Mouse (Mus musculus) liver, embryonic 15.5 days (tissue): Measurements from ENCODE around the gene Rbp3. TPM values are rescaled to one million over a fixed set of nuclear protein-coding genes. Genes with fewer than 3 reads are reported as not detected.

Experiments used
- ATAC-seq: fragments of 200-750 bp; cut with Nextera tagmentation; 2 replicates; pipeline ENCODE4 v1.8.0; 2017; ENCODE audit warnings: moderate number of reproducible peaks, mild to moderate bottlenecking, moderate library complexity; ENCODE audit not compliant: insufficient read depth
- H3K27ac ChIP-seq: fragments of 300-500 bp; sonication (generic); replicated peaks from 2 replicates; pipeline ENCODE4 v1.5.1; 2015; ENCODE audit warnings: mild to moderate bottlenecking, inconsistent platforms
- H3K27me3 ChIP-seq: fragments of 300-500 bp; sonication (generic); 2 replicates; pipeline ENCODE4 v1.6.1; 2015; ENCODE audit warnings: mild to moderate bottlenecking, inconsistent platforms
- H3K36me3 ChIP-seq: fragments of 300-500 bp; sonication (generic); replicated peaks from 2 replicates; pipeline ENCODE4 v1.6.1; 2015; ENCODE audit warnings: moderate library complexity, mild to moderate bottlenecking, inconsistent platforms
- H3K4me1 ChIP-seq: fragments of 300-500 bp; sonication (generic); replicated peaks from 2 replicates; pipeline ENCODE4 v1.6.1; 2015; ENCODE audit warnings: inconsistent platforms
- H3K4me2 ChIP-seq: fragments of 300-500 bp; sonication (generic); 2 replicates; pipeline ENCODE4 v1.6.1; 2015; ENCODE audit warnings: moderate library complexity, mild to moderate bottlenecking, inconsistent platforms
- H3K4me3 ChIP-seq: fragments of 300-500 bp; sonication (generic); replicated peaks from 2 replicates; pipeline ENCODE4 v1.5.1; 2015; ENCODE audit warnings: mild to moderate bottlenecking, inconsistent platforms
- H3K9ac ChIP-seq: fragments of 300-500 bp; sonication (generic); 2 replicates; pipeline ENCODE4 v1.6.1; 2015; ENCODE audit warnings: moderate library complexity, mild to moderate bottlenecking, inconsistent platforms
- H3K9me3 ChIP-seq: fragments of 300-500 bp; sonication (generic); replicated peaks from 2 replicates; pipeline ENCODE4 v1.6.1; 2016; ENCODE audit warnings: inconsistent platforms
- WGBS: fragments of 180-500 bp; shearing (Covaris S2); methylation state at CpG from one replicate; pipeline ENCODE4 v1.1.7; 2015; ENCODE audit warnings: mixed read lengths; ENCODE audit not compliant: insufficient replicate concordance; 5-methylcytosine and 5-hydroxymethylcytosine counted together
- polyA plus RNA-seq: library from polyadenylated mRNA; unstranded; fragments of >200 nt; fragmentation: Nextera tagmentation; extraction: Ambion mirVana; gene quantifications from 2 replicates; pipeline ENCODE4 v1.2.1, GENCODE M21; 2015

The Rbp3 gene
- polyA plus RNA-seq, 1 experiment from 2014 or later: 0.07 TPM

- Histone ChIP-seq H3K27ac (no peak overlapping the region), H3K4me1 (no peaks in the 10 kb centered on the region), H3K27me3 (no peaks in the 10 kb centered on the region), H3K9me3 (no peaks in the 10 kb centered on the region), H3K4me3 (no peak overlapping the region), H3K36me3 (no peaks in the 10 kb centered on the region), H3K4me2 (no peak overlapping the region), H3K9ac (no peak overlapping the region)
- WGBS: 25% methylated on average over 9 of the region's 9 CpGs
- ATAC-seq: no peak
Measured at GRCm38 (mm10) chr14:33939117-33939516, 14.7 kb upstream of the Rbp3 start.

- WGBS: 50% methylated on average over 8 of the region's 8 CpGs
- H3K9me3 ChIP-seq: no peaks in the 10 kb centered on the region
- no peaks in the 10 kb centered on the region for H3K27me3 ChIP-seq
- no peak within 1 kb of the TSS for H3K9ac ChIP-seq
- no peak within 1 kb of the TSS for H3K4me3 ChIP-seq
- no peak within 1 kb of the TSS for H3K27ac ChIP-seq
- H3K4me2 ChIP-seq: no peak within 1 kb of the TSS
- no peaks in the 10 kb centered on the region for H3K36me3 ChIP-seq
- H3K4me1 ChIP-seq: no peaks in the 10 kb centered on the region
- no peak for ATAC-seq
Measured at GRCm38 (mm10) chr14:33940739-33941138, 13.1 kb upstream of the Rbp3 start, which contains the start of gene Gdf2. Gene Gdf2, plus strand, starts transcription at chr14:33941039.

GRCm38 (mm10) chr14:33942222-33942621 is 11.6 kb upstream of the Rbp3 start:
- Histone ChIP-seq H3K4me1 (no peaks in the 10 kb centered on the region), H3K4me2 (no peak overlapping the region), H3K9ac (no peak overlapping the region), H3K27ac (no peak overlapping the region), H3K9me3 (no peaks in the 10 kb centered on the region), H3K36me3 (no peaks in the 10 kb centered on the region), H3K27me3 (no peaks in the 10 kb centered on the region), H3K4me3 (no peak overlapping the region)
- ATAC-seq: no peak
- 56% methylated on average over 5 of the region's 5 CpGs for WGBS

- Histone ChIP-seq H3K27me3 (no peaks in the 10 kb centered on the region), H3K27ac (no peak overlapping the region), H3K36me3 (no peaks in the 10 kb centered on the region), H3K4me3 (no peak overlapping the region), H3K4me2 (no peak overlapping the region), H3K9me3 (no peaks in the 10 kb centered on the region), H3K9ac (no peak overlapping the region), H3K4me1 (no peaks in the 10 kb centered on the region)
- whole genome bisulfite sequencing: 51% methylated on average over 6 of the region's 6 CpGs
- ATAC-seq: no peak
Measured at GRCm38 (mm10) chr14:33946125-33946524, 7.7 kb upstream of the Rbp3 start.

GRCm38 (mm10) chr14:33952233-33952981 is 1.4 kb upstream of the Rbp3 start:
- no peak for ATAC-seq
- no peaks in the 10 kb centered on the region for H3K4me1 ChIP-seq
- WGBS: 41% methylated on average over 6 of the region's 6 CpGs
- no peak overlapping the region for H3K4me2 ChIP-seq
- no peaks in the 10 kb centered on the region for H3K27me3 ChIP-seq
- no peak overlapping the region for H3K9ac ChIP-seq
- H3K36me3 ChIP-seq: no peaks in the 10 kb centered on the region
- no peak overlapping the region for H3K4me3 ChIP-seq
- H3K27ac ChIP-seq: no peak overlapping the region
- no peaks in the 10 kb centered on the region for H3K9me3 ChIP-seq

- WGBS: 57% methylated on average over 13 of the region's 13 CpGs
- H3K27me3 ChIP-seq: no peaks in the 10 kb centered on the region
- no peak overlapping the region for H3K4me3 ChIP-seq
- H3K27ac ChIP-seq: no peak overlapping the region
- no peak for ATAC-seq
- no peaks in the 10 kb centered on the region for H3K36me3 ChIP-seq
- no peak overlapping the region for H3K4me2 ChIP-seq
- H3K4me1 ChIP-seq: no peaks in the 10 kb centered on the region
- H3K9me3 ChIP-seq: no peaks in the 10 kb centered on the region
- H3K9ac ChIP-seq: no peak overlapping the region
Measured at GRCm38 (mm10) chr14:33956055-33956454, 2.3 kb downstream of the Rbp3 start.

- 61% methylated on average over 4 of the region's 4 CpGs for WGBS
- H3K9ac ChIP-seq: no peak overlapping the region
- H3K4me2 ChIP-seq: no peak overlapping the region
- H3K9me3 ChIP-seq: no peaks in the 10 kb centered on the region
- H3K27me3 ChIP-seq: no peaks in the 10 kb centered on the region
- H3K4me1 ChIP-seq: no peaks in the 10 kb centered on the region
- H3K27ac ChIP-seq: no peak overlapping the region
- H3K4me3 ChIP-seq: no peak overlapping the region
- H3K36me3 ChIP-seq: no peaks in the 10 kb centered on the region
- ATAC-seq: no peak
Measured at GRCm38 (mm10) chr14:33958186-33958585, 4.4 kb downstream of the Rbp3 start.

GRCm38 (mm10) chr14:33958841-33959240 is 5.0 kb downstream of the Rbp3 start:
- WGBS: 50% methylated on average over 3 of the region's 3 CpGs
- Histone ChIP-seq H3K9me3 (no peaks in the 10 kb centered on the region), H3K4me2 (no peak overlapping the region), H3K4me1 (no peaks in the 10 kb centered on the region), H3K27ac (no peak overlapping the region), H3K27me3 (no peaks in the 10 kb centered on the region), H3K9ac (no peak overlapping the region), H3K36me3 (no peaks in the 10 kb centered on the region), H3K4me3 (no peak overlapping the region)
- ATAC-seq: no peak

- WGBS: 12% methylated on average over 9 of the region's 9 CpGs
- Histone ChIP-seq H3K36me3 (no peaks in the 10 kb centered on the region), H3K4me1 (no peaks in the 10 kb centered on the region), H3K9me3 (no peaks in the 10 kb centered on the region), H3K9ac (no peak overlapping the region), H3K4me2 (no peak overlapping the region), H3K27ac (no peak overlapping the region), H3K4me3 (no peak overlapping the region), H3K27me3 (no peaks in the 10 kb centered on the region)
- ATAC-seq: no peak
Measured at GRCm38 (mm10) chr14:33959341-33959740, 5.5 kb downstream of the Rbp3 start.

GRCm38 (mm10) chr14:33965675-33966074 is 11.9 kb downstream of the Rbp3 start:
- Histone ChIP-seq H3K9ac (no peak overlapping the region), H3K27ac (no peak overlapping the region), H3K9me3 (no peaks in the 10 kb centered on the region), H3K4me2 (no peak overlapping the region), H3K27me3 (no peaks in the 10 kb centered on the region), H3K4me1 (no peaks in the 10 kb centered on the region), H3K36me3 (no peaks in the 10 kb centered on the region), H3K4me3 (no peak overlapping the region)
- no peak for ATAC-seq
- 53% methylated on average over 7 of the region's 7 CpGs for WGBS

- H3K27ac ChIP-seq: no peak overlapping the region
- no peak for ATAC-seq
- no peaks in the 10 kb centered on the region for H3K9me3 ChIP-seq
- peaks cover under 1% of the 10 kb centered on the region; the same call in 1 of the 2 replicates for H3K27me3 ChIP-seq
- no peak overlapping the region for H3K4me3 ChIP-seq
- H3K4me1 ChIP-seq: no peaks in the 10 kb centered on the region
- no peaks in the 10 kb centered on the region for H3K36me3 ChIP-seq
- 39% methylated on average over 7 of the region's 7 CpGs for WGBS
- no peak overlapping the region for H3K4me2 ChIP-seq
- H3K9ac ChIP-seq: no peak overlapping the region
Measured at GRCm38 (mm10) chr14:33972679-33973078, 18.9 kb downstream of the Rbp3 start.

- Histone ChIP-seq H3K4me2 (no peak overlapping the region), H3K4me1 (no peaks in the 10 kb centered on the region), H3K27me3 (peaks cover 16% of the 10 kb centered on the region), H3K36me3 (no peaks in the 10 kb centered on the region), H3K4me3 (no peak overlapping the region), H3K9ac (no peak overlapping the region), H3K9me3 (no peaks in the 10 kb centered on the region), H3K27ac (no peak overlapping the region)
- 47% methylated on average over 5 of the region's 5 CpGs for WGBS
- no peak for ATAC-seq
Measured at GRCm38 (mm10) chr14:33974752-33975151, 20.9 kb downstream of the Rbp3 start.
